Mouse (Mus musculus) ES-E14 (cell line): ENCODE measurements at regions not wholly inside any gene's neighbourhood (a gene's known extent, or its start where the extent isn't known, plus 50 kb on each side); places are given as distances from the start of the nearest gene placed in this dataset.

Experiments
- ZC3H11A ChIP-seq: IDR thresholded peaks from 2 replicates; pipeline ENCODE4 v1.6.1; 2012; ENCODE audit warnings: low read depth, mild to moderate bottlenecking, inconsistent platforms, low read length, borderline replicate concordance
- ZNF384 ChIP-seq: IDR thresholded peaks from 2 replicates; pipeline ENCODE4 v1.6.1; 2012; ENCODE audit warnings: low read depth, low read length, inconsistent platforms

GRCm38 (mm10) chr8:100101957-100102356 lies 685.7 kb upstream of the Cdh8 start:
- TF ChIP-seq ZC3H11A (no peak), ZNF384 (no peak)
